Mouse (Mus musculus) cerebellum, adult 8-10 months (tissue): ENCODE measurements around the gene Abcb11.

Source experiments
- DNase-seq: peaks from one replicate; pipeline ENCODE4 v3.0.0; 2022

The Abcb11 gene

DNA sequence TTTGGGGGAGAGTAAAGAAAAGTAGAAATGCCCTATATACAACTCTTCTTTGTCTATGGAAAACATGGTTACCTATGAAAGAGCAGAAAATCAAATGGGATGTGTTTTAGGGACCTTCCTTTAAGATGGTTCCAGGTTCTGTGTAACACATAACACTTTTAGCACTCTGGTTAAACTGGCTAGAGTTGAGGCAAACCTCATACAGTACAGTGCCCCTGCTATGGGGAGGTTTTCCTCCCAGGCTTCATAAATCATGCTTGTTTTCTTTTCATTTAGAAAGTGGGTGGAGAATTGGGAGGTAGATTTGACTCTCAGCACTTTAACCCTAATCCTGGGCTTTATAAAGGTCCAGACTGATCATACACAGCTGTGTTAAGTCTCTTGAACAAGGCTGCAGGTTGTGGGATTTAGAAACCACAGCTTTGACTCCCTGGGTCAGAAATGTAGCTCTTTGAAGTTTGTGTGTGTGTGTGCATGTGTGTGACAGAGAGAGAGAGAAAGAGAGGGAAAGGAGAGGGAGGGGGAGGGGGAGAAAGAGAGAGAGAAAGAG is 78.3 kb downstream of the Abcb11 start:
- DNase-seq = no peak

DNA sequence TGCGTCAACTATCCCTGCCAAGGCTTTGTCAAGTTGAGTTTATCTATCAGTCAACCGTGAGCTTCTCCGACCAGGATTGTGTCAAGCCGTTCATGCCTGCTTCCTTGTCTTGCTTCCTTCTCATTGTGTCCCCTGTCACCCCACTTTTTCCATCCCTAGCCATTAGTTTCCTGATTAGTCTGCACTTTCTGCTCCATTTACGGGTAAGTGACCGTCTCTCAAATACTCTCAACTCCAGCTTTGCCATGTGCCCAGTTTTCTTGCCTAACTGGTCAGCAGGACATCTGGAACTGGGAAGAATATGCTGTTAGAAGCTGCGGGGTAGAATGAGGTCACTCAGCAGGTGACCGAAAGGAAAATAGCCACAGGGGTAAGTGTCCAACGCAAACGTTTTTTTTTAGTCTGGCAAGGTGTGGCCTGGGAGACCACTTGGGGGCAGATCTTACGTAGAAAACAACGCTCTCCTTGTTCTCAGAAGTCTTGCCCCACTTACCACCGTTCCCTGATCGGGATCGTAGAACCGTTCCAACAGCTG is 94.1 kb downstream of the Abcb11 start:
- peak; percentile 5 for DNase-seq

DNA sequence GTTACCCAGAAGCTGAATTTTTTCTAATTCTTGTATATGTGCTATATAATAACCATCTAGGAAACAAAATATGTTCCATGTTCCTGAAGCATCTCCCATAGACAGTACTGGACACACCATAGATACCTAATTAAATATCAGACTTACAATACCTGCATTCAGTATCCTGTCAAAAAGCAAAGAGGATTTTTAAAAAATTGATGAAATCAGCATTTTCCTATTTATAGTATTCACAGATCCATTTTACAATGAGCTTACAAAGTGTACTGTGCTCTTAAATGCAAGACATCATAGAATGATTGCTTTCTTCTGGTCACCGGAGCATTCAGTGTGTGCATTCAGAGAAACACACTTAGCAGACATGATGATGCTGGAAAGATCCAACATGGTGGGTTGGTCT is 95.3 kb downstream of the Abcb11 start:
- no peak for DNase-seq

DNA sequence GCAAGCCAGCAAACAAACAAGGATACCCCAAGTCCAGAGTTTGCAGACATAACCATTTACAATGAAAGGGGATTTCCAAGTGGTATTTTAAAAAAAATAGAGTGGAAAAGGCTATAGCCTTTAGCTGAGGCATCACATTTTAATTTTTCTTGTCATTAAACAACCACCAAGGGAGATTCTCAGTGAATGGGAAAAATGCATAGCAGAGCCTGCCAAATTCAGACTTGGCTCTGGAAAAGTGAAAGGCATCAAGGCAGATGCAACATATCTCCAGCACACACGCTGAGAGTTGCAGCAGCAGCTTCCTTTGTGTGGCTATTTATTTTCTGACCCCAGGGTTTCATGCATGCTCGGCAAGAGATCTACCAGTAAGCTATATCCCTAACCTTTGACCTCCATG is 97.5 kb downstream of the Abcb11 start:
- DNase-seq = no peak

DNA sequence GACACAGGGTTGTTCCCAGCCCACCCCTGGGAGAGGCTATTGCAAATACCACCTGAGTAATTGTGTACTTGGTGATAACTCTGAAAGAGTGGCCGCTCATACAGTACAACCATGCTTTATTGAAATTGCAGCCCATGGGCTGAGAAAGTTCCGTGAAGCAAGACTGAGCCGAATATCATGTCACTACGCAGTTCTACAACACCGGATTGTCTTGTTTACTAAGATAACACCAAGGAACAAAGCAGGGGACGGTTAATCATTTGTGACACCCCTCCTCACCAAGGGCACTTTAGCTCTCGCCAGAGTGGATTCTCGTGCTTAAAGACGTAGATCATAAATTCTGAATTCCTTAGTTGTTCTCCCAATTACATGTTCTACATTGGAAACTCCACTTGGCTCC is 103.1 kb downstream of the Abcb11 start:
- no peak for DNase-seq

DNA sequence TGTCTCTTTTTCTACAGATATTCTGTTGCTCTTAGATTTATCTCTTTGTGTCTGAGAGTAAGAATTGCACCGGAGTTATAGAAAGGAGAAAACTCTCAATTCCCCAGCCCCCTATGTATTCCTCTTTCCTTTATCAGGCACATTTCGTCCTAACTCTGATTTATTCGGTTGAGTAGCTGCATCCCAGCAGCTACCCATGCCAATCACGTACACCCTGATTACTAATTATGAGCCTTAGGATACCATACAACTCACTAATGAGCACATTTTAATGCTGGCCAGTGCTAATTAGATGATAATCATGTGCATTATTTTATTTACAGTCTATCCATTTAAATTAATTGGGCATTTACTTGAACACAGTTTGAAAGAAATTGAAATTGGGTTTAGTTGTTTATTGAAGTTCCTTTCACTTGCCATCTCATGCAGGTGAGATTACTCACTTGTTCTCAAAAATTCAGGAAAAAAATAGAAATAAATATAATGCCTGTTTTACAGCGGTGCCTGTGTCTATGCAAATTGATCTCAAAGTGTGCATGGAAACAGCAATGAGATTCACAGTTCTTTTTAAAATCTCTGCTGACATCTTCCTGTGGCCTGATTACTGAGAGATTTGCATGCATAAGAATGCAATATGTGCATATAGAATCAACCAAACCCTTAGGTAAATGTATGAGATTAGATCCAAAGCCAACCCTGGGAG is 107.3 kb downstream of the Abcb11 start:
- no peak for DNase-seq

DNA sequence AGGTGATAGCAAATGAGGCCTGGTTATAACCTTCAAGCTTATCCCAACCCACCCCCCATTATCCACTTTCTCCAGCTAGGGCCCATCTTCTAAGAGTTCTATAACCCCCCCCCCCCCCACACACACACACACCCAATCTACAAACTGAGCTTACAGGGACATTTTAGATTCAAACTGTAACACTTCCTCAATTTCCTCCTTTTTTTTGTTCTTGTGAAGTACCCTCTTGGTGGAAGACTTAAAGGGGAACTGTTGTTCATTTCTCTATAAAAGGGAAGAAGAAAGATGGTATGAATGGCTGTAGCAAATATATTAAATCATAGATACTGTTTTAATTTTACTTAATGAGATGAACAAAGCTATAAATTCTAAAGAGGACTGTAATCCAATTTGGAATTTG is 110.3 kb downstream of the Abcb11 start:
- no peak for DNase-seq

DNA sequence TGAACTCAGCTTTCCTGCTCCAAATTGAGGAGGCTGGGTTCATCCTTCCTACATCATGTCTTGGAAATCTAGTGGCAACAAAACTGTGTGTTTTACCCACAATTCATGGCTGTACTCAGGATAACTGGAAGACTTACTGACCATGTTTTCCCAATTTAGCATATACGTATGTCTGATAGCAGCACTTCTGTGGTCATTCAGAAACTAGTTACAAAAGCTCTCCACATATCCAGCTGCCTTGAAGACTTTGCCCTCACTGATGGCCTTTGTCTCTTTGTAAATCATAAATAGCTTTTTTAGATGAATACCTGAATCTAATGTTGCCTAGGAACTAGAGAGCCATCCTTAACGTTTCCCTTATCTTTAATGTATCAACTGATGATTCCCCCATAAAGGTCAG is 112.3 kb downstream of the Abcb11 start:
- DNase-seq = no peak

DNA sequence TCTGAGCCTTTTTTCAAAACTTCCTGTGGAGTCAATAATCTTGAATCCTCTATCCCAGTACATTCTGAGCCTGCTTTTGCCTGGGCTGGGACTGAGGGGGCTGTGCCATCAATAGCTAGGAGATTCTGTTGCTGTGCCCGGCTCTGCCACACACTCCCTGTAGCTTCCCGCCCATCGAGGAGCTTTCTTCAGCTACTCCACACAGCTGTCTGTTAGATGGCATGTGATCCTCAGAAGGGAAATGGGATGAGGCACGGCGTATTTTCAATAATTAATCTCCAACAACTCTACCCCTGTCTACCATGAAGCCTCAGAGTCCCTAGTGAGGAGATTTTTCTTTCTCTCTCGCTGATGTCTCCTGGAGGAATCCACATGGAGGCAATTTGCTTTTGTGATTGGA is 113.8 kb downstream of the Abcb11 start:
- DNase-seq = no peak

DNA sequence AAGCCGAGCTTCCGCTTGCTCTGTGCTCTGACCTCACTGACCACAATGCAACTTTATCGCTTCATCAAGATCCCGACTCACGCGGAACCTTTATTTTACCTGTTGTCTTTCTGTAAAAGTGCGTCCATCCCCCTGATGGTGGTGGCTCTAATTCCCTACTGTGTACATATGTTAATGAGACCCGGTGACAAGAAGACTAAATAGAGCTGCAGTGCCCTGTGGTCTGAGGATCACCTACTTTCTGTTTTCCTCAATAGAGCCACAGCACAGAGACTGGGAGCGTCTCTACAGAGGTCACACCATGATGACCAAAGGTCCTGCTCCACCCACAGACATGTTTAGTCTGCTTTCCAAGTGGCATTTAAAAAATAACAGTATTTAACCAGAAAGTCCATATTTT is 115.5 kb downstream of the Abcb11 start:
- no peak for DNase-seq

DNA sequence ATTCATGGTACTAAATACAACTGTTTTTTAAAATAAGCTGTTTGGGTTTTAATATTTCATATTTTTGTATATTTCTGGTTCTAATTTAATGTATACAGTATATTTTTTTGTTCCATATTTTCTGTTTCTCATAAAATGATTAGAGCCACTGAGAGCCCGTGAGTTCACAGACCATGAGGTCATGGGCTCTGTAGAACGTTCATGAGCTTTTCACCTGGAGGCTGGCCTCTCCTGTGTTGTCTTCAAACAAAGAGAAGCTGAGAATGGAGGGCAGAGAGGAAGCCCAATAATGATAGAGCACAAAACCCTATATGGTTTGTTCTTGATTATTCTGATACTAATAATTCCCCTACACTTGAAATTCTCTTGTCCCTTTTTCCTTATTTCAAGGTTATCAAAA is 117.7 kb downstream of the Abcb11 start:
- DNase-seq = no peak

DNA sequence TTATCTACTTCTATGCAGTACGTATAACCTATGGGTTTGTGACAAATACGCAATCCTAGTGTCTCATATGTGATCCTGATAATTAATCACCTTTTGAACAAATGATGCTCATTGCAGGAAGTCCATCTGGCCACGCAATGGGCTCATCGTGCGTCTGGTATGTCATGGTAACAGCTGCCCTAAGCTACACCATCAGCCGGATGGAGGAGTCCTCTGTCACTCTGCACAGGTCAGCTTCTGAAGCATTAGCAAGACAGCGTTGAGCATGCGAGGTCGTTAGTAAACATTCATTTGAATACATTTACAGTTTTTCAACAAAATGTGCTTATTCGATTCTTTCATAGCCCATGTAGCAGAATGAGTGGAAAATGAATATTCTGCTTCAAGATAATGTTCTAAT is 119.6 kb downstream of the Abcb11 start:
- DNase-seq = no peak

DNA sequence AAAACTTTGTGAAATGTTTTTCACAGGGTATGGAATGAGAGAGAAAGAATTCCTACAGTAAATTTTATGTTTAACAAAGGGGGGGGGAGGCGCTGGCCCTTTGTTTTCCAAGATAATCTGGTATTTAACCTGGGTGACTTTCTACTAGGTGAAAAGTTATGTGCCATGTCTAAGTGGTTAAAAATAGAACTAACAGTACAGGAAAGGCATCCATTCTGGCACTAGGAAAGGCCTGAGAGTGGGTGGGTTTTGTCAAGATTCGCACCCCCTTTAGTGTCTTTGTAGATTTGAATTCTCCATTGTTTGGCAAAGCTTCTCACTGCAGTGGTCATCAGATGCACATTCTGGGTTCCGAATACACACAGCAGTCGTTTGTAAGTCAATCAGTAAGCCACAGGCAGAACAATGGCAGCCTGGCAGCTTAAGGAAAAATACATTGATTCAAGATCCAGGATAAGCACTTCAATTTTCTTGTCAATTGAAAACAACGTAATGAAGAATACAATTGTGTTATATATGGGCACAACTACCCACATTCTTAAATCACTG is 120.5 kb downstream of the Abcb11 start:
- no peak for DNase-seq

DNA sequence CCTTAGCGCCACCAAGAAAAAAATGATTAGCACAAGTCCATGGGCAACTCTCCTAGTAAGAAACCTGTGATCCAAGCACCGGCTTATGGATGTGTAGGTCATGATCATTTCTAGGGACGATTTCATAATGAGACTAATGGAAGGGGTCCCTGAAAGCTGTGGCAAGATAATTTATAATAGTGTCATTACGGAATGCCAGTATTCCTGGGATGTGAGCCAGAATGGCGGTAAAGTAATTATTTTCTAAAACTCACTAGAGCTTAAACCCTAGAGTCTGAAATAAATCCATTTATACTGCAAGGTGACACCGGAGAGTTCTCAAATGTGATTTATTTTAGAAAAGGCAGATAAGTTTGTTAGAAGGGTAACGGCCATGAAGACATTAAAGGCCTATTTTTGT is 127.2 kb downstream of the Abcb11 start:
- no peak for DNase-seq

DNA sequence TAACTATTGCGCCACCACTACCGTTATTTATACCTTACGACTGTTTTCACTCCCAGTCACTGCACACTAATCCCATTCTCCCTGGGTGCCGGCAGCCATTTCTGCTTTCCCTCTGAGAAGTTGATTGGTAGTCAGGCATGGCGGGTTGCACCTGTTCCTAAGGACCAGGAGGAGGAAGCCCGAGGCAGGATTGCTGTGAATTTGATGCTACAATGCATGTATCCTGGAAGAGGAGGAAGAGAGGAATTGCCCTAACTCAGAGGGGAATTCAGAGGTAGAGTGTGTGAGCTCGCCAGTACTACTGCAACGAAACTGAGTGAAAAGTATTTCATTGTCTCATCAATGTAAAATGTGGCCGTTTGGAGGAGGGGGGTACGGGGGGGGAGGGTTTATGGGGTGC is 129.8 kb downstream of the Abcb11 start:
- no peak for DNase-seq

DNA sequence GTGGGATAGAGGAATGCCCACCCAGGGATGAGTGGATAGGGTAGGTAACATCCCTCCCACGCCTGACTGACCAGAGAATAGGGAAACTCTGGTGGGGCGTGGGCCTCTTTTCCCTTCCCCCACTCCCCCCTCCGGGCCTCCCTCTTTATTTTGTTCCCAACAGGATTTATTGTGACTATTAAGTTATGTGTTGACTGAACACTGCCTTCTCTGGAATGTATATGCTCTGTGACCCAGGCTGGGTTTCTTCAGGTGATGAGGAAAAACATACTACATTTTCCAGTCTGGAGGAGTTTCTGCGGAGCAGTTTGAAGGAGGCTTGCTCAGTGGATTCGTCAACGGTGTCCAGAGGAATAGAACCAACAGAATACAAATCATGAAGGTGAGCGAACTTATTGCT is 131.6 kb downstream of the Abcb11 start, which contains the start of gene G6pc2:
TSS of gene G6pc2 (plus strand) at position 301 of the 400 bp plus-strand sequence.
- no peak for DNase-seq

DNA sequence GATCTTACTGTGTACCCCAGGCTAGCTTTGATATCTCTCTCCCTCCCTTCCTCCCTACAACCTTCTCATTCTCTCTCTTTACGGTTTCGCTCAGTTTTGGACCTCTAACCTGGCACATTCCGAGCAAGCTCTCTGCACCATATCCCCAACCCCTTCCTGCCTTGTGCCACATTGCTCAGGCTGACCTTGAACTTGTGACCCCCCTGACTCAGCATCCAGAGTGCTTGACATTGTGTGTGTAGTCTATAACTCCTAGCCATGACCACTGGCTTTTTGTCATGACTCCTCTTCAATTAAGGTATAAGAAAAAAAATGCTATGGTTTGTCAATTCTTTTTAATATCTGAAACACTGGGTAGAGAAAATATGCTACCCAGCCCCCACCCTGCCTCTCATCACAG is 132.7 kb downstream of the Abcb11 start:
- DNase-seq = no peak

DNA sequence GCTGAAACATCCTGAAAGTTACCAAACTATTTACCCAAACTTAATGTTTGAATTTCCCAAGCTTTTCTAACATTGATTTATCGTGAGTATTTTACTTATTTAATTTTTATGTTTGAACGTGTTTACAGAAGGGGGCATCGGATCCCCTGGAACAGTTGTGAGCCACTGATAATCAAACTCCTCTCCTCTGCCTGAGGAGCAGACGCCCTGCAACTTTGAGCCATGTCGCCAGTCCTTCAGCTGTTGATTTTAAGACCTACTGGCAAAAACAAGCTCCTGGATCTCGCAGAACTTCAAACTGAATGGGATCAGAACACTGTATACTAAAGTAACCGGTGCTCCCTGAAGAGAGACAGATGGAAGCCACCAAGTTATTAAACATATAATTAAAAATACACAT is 135.9 kb downstream of the Abcb11 start:
- no peak for DNase-seq

DNA sequence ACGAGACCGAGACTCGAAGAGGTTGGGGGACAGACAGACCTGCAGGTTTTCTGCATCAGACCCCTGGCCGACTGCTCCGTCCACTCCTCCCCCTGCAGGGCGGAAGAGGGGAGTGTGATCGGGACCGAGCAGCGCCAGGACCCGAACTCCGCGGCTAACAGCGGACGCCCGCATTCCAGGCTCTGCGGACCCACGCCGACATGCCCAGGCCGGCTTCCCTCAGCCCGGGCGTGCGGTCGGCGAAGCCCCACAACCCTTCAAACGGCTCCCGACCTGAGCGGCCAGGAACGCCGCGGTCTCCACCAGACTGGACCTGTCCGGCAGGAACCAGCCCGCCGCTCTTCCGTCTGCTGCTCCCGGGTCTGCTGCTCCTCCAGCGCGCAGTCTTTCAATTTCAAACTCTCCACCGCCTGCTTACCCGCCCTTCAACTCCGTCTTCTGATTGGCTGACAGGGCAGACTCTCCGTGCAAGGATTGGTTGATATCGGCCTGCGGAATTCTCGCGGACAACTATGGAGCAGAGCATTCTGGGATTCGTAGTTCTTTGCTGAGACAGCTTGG is 136.5 kb downstream of the Abcb11 start, which contains the start of gene Spc25:
TSS of gene Spc25 (minus strand) at position 404 of the 561 bp plus-strand sequence.
- DNase-seq = peak; percentile 82

DNA sequence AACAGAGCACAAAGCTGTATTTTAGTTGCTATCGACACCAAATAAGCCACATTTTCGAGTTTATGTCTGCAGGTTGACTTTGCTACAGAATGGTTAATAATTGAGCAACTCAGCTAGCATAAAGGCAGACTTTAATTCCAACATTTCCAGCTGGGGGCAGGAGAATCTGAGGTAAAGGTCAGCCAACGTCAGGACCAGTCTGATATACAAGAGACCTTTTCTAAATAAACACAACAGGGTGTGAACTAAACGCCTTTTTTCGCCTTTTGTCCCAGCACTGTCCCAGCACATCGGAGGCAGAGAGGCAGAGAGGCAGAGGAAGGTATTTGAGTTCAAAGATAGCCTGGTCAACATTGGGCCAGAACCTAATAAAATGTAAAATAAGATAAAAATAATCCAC is 137.2 kb downstream of the Abcb11 start:
- DNase-seq = no peak

DNA sequence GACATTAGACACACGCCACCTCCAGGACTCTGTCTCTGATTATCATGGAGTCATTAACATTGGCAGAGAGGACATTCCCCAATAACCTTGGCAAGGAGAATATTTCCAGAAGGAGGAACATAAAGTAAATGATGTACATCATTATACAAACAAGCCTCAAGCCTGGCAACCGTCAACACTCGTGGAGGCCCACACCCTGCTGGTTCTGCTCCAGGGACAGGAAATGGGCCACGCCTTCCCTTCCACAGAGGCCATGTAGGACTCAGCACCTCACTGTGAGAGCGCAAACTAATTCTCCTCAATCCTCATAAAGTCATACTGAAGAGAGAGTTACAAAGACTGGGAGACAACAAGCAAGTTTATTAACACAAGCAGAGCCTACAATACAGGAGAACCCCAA is 148.9 kb downstream of the Abcb11 start:
- no peak for DNase-seq

DNA sequence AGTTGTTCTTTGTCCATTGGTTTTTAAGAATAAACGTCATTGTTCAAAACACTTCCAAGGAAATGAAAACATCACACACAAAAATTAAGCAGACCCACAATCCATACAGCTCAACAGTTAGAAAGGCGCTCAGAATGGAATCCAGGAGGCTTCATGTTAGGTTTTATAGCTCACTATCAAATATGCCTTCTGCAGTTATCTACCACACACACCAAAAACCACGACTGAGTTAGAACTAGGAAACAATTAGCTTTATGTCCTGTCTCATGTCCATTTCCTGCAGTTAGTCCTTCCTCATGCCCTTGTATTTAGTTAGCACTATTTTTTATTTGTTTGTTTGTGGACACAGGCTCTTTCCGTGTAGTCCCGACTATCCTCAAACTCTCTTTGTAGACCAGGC is 151.4 kb downstream of the Abcb11 start:
- no peak for DNase-seq

DNA sequence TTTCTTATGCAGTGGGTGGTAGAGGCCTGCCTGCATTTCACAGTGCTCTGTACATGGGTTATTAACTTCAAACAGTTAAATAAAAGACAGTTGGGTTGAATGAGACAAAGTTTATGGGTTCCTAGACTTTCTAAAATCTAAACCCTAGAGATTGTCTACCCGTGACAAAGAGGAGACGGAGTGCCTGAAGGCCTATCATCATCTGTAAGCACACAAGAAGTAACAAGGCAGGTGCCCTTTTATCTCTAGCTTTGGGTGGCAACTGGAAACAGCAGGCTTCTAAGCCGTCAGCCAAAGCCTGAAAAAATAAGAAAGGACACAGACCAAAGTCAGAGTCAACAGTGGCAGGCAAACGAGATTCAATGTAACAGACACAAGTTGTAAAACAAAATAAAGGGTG is 153.2 kb downstream of the Abcb11 start:
- no peak for DNase-seq

DNA sequence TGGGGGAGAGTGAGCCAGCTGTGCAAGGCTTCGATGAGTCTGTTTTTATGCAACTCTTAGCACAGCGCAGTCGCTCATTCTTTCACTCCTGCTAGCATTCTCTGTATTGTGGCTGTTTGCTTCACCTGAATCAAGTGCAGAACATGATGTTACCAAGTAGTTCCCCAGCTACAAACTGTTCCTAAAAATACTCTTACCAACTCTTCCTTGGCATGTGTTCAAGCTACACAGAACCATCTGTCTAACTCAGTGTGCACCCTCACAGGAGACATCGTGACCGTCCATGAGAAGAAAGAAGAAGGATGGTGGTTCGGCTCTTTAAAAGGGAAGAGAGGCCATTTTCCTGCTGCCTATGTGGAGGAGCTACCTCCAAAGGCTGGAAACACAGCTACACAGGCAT is 153.7 kb downstream of the Abcb11 start:
- no peak for DNase-seq
